Mouse (Mus musculus) T-helper 1 cell (primary cell): ENCODE measurements around the gene Actr1b.
"Not testable (repeated sequence)": the region's sequence is repeated elsewhere in the genome, so short reads cannot be mapped to it uniquely, and the experiment has no call there.

Experiments used
- in situ Hi-C: fragments of 300-600 bp; cut with MboI, MseI; formaldehyde crosslinking; loops from one replicate; pipeline ENCODE4 v1.15.1; 2025; ENCODE audit warnings: high pct_unique_total_duplicates

Actr1b gene

DNA sequence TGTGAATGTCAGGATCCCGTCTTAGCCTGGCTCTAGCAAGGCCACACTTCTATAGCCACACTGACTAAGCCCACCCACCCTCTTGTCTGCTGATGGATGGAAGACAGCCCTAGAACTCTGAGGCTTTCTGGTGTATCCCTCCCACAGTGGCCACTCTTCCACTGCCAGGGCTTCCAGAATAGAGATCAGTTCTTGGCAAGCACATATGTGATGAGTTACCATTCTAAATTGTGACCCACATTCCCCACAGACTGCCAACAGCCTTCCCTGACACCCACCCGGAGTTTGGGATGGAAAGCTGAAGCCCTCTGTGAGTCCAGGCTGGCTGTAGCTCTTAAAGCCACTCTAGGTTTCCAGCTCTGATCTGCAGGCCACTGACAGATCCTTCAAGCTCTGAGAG lies 7.1 kb downstream of the Actr1b start:
- in situ Hi-C loops: no loop called here

DNA sequence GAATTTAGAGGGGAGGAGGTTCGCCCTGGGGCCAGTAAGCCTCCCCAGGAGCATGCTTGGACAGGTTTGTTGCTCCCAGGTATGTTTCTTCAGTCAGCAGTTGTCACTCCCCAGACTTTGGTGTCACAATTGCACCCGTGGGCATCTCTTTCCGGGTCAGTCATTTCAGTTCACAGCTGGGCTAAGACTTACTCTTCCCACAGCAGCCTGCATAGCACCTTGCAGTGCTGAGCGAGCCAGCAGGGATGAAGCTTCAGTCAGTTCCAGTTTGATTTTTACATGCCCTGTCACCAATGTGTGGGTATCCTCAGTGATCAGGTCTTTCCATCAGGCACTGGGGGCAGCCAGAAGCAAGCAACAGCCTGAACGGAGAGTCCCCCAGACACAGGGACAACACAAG lies 17.2 kb downstream of the Actr1b start:
- in situ Hi-C loops: no loop called here

DNA sequence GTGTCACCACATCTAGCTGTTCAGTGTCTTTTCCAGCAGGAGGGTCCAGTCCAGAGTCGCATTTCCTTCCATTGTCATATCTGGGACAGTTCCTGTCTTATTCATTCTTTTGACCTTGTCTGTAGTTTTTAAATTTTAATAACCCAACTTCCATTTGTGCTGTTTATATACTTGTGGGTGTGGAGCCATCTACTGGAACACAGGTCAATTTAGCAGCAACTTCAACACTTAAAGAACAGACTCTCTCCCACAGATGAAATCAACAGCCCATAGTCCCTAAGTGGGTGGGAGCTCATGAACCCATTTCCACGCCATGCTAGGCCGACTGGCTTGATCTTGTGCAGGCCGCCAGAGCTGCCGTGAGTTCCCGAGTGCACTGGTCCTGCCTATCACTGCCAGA lies 17.8 kb downstream of the Actr1b start:
- in situ Hi-C loops: no loop called here

DNA sequence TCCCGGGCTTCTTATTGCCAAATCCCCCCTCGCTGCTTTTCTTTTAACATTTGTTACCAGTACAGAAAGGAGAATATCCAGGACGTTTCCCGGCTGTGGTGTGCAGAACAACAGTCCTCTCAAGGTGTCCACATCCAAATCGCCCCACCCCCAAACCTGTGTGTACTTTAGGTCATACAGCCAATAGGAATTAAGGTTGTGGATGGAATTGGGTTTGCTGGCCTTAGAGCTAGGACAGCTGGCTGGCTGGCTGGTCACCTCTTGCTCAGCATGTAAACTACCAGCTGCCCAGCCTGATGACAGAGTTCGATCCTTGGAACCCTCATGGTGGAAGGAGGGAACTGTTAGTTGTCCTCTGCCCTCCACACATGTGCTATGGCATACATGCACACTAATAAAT lies 19.4 kb downstream of the Actr1b start:
- in situ Hi-C loops: no loop called here

DNA sequence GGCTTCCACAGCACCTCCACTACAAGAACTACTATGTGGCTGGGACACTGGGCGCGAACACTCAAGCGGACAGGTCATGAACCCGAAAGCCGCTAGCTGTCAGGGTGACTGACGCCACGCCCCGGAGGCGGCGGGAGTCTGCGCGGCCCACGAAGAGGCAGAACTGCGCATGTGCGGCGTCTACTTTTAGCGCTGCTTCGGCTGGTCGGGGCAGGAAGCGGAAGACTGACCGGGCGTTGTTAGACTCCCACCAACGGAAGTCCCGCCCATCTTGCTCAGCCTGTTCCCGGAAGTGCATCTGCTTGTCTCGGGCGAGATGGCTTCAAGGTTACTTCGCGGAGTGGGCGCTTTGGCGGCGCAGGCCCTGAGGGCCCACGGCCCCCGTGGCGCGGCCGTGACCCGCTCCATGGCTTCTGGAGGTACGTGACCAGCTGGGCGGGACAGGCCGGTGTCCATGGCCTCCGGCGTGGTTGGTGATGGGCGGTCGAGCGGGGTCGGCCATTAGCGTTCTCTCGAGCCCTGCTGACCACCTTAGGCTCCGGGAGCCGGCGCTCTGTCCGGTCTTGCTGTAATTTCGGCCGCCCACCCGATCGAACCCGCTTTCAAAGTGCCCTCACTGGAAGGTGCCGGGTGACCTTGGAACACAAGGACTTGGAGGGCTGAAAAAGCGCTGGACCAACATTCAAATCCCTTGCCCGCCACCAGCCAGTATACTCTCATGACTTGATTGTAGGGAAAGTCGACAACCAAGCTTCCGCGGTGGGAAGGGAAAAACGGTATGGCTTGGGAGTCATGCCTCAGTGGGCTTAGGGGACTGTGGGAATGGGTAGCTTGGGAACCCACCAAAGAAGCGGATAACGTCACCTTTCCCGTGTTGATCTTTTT lies 22.7 kb downstream of the Actr1b start, which contains the start of gene Cox5b:
TSS of gene Cox5b (plus strand) at position 179 of the 885 bp plus-strand sequence.
- in situ Hi-C loops: no loop called here

DNA sequence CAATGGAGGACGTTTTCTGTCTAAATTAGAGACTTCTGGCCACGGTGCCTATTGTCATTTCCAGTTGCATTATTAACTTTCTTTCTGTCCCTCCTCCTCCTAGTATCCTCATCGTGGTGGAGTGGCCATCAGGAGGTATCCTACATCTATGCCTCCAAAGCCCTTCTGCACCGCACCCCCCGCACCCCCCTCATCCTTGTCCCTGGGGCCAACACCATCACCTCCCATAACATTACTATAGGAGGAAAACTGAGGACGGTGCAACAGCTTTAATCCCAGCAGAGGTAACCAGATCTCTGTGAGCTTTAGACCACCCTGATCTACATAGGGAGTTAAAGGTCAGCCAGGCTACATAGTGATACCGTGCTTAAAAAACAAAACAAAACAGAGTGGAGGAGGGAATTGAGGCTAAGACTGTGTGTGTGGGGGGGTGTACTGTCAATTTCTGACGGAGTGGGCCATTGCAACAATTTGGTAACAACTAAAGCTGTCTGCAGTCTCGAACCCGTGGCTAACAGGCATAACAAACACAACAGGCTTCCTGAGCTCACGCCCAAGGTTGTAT lies 23.5 kb downstream of the Actr1b start:
- in situ Hi-C loops: no loop called here

DNA sequence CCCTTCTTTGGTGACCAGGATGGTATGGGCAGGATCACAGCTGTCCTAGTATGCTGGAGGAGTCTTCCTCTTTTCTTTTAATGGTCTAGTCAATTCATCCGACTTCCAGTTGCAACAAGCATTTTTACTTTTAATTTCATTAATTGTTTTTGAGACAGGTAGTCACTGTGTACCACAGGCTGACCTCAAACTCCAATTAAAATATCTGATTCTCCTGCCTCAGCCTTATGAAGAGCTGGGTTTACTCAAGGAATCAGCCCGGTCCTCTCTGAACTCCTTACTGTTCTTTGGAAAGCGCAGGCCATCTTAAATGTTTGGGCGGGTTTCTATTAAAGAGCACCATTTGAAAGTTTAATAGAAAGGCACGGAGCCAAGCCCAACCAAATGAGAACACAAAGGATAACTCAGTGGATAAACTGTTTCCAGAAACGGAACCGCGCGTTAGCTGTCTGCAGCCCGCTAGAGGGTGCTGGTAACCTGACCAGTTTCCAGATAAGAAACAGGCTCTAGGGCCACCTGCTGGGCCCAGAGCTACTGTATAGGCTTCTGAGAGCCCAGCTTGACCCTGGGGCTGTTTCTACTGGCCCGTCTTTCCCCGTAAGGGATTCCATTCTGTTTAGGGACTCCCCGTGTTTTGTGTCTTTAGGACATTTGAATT lies 30.3 kb downstream of the Actr1b start:
- in situ Hi-C loops: loop anchor here (5.0 kb wide), 1 partner anchor 132 kb away; no protein-coding TSS in a partner anchor

DNA sequence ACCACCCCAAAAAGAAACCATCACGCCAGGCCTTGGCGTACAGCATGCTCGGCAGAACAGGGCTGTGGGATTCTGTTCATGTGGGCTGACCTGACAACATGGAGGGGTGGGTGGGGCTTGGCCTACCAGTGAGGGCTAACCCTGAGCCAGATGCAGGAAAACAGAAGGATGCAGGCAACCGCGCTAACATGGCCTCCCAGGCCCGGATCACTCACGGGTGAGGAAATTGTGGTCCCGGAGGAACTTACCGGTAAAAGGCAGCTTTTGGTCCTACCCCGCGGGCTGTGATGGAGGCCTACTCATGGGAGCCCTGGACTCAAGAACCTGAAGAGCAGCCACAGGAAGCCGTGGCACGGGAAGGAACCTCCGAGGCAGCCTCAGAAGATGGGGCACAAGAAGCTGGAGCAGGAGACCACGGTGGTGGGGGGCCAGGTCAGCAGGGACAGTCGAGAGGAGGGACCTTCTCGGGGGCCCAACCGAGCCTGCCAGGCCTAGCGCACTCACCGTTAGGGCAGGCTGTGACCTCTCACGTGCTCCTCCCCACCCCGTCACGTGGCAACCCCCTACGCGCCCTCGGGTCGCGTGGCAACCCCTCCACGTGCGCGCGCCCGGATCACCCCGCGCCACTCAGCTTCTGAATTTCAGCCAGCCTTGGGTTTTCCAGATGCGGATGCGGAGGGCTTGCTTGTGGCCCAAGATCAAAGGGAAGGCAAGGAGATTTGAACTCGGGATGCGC lies 31.4 kb downstream of the Actr1b start, which contains the start of gene Fam178b:
TSS of gene Fam178b (minus strand) at position 564 of the 736 bp plus-strand sequence.
- in situ Hi-C loops: loop anchor here (5.0 kb wide), 1 partner anchor 130 kb away; no protein-coding TSS in a partner anchor

DNA sequence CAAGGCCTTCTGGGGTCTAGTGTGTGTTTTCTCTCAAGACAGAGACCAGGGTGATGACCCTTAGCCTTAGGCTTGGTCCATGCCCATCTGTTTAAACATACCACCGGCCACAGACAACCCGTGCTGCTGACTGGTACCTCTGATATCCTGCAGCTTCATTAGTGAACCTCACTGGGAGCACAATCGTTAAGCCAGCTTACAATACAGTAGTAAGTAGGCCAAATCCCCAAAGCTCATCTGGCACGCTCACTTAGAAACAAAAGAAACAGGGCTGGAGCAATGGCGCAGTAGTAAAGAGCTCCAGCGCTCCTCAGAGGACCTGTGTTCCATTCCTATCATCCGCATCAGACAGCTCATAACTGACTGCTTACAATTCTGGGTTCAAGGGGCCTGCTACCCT lies 33.3 kb downstream of the Actr1b start:
- in situ Hi-C loops: loop anchor here (5.0 kb wide), 1 partner anchor 129 kb away; no protein-coding TSS in a partner anchor

DNA sequence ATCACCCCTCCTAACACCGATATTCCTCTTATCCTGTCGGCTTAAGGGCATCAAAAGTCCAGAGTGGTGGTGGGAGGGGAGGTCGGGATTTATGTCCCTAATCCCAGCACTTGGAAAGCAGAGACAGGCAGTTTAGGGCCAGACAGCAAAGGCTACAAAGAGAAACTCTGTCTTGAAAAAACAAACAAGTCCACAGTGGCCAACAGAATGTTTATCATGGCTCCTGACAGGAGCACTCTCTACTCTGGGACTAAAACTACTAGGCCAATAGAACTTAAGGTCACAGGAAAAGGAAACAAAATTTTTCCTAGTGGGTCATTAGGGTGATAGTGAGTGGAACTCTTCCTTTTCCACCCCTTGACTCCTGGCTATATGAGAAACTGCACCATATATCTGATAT lies 39.3 kb downstream of the Actr1b start:
- in situ Hi-C loops: no loop called here

DNA sequence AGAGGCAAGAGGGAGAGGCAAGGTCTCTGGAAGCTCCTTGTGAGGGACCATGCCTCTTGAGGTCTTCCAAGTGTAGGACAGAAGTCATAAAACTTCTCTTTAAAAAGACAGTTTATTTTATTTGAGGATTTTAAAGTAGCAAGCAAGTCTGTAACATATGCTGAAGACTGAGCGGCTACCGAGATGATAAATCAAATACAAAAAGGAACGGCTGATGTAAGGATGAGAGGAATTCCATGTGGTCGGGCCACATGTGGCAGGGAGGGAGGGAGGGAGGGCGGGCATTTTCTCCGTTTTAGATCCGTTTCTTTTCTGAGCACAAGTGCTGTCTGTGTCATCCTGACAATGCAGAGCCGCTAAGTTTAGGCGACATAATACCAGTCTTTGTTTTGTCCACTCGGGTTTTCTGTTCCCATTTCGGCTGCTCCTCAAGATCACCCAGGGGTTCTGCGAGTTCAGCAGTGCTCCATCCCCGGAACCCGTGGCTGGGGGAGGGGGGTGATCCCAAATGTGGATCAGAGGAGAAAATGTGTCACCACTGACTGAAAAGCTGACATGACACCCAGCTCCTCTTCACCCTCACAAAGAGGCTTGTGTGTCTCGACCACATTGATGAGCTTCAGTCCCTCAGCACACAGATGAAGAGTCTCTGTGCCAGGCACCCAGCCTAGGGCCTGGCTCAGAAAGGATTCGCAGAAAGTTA lies 41.4 kb downstream of the Actr1b start:
- in situ Hi-C loops: no loop called here

DNA sequence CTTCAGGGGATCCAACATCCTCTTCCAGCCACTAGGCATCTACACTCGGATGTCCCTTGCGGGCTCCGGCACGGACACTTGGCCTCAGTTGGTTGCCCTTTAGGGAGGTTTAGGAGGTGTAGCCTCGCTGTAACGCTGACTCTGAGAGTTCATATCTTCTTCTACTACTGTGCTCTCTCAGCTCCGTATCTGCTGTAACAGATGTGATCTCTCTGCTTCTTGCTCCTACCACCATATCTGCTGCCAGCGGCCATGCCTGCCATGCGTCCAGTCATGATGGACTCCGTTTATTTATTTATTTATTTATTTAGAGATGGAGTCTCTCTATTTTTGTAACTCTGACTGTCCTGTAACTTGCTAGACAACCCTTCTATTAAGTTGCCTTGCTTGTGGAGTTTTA lies 43.0 kb downstream of the Actr1b start:
- in situ Hi-C loops: no loop called here

DNA sequence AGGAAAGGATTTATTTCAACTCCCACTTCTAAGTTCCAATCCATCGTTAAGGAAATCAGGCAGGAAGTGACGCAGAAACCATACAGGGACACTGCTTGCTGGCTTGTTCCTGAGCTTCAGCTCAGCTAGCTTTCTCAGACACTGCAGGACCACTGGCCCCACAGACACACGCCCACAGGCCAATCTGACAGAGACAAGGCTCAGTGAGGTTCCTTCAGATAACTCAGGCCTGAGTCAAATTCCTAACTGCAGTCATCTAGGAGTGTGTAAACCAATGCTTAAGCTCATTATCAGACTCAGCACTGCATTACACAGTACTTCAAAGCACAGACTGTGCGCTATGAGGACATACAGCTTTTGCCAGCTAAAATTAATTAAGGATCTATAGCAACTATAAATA lies 44.0 kb downstream of the Actr1b start:
- in situ Hi-C loops: no loop called here

DNA sequence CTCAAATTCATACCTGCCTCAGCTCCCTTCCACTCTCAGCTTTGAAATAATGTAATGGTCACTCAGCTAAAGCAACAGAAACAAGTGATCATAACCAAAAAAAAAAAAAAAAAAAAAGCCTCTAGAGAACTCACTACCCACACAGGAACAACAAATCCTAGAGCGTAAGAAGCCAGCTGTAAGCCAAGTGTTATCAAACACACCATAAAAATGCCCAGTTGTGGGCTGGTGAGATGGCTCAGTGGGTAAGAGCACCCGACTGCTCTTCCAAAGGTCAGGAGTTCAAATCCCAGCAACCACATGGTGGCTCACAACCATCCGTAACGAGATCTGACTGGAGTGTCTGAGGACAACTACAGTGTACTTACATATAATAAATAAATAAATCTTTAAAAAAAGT lies 46.2 kb downstream of the Actr1b start:
- in situ Hi-C loops: not testable (repeated sequence)

DNA sequence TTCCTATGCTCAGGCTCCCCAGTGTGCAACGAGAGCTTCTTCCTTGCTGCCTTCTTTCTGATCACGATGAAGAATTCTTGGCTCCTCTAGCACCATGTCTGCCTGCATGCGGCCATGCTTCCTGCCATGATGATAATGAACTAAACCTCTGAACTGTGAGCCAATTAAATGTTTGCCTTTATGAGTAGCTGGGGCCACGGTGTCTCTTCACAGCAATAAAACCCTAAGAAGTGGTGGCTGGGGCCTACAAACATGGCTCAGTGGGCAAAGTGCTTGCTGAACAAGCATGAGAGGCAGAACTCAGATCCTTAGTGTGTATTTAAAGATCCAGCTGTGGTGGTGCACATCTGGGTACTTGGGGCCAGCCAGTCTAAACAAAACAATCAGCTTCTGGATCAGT lies 48.3 kb downstream of the Actr1b start:
- in situ Hi-C loops: no loop called here

DNA sequence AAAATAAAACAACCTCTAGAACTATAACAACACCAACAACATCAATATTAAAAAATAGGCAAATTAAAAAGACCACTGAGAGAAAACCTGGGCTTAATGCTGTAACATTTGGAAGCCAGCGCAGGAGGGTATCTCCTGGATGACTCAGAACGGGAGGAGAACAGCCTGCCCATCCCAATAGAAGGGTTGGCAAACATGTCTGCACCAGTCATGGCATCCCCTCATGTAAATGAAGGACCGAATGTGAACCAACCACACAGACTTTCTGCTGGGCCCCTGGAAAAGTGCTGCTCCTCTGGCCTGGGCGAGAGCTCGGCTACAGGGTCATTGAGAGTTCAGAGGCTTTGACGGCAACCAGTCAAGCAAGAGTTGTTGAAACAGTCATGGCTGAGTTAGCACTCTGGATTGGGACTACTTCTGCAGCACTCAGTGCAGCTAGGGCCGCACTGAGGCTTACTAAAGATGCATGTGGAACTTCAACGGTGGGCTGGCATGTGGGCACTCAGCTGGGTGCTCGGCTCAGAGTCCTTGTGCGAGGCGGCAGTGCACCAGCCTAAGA lies 49.0 kb downstream of the Actr1b start:
- in situ Hi-C loops: no loop called here

DNA sequence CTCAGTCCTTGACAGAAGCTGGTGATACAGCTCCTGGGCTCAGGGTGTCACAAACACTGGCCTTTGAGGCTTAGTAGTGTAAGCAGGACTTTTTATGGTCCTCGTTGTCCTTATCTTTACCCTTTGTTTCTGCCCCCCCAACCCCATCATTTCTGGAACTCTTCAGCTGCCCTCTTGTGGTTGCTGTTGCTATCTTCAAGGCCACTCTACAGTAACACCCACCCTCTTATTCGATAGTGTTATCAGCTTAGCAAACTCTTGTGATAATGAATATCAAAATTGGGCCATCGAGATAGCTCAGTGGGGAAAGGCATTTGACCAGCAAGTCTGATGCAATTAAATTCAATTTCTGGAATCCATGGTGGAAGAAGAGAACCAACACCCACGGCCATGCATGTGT lies 49.8 kb downstream of the Actr1b start:
- in situ Hi-C loops: no loop called here

DNA sequence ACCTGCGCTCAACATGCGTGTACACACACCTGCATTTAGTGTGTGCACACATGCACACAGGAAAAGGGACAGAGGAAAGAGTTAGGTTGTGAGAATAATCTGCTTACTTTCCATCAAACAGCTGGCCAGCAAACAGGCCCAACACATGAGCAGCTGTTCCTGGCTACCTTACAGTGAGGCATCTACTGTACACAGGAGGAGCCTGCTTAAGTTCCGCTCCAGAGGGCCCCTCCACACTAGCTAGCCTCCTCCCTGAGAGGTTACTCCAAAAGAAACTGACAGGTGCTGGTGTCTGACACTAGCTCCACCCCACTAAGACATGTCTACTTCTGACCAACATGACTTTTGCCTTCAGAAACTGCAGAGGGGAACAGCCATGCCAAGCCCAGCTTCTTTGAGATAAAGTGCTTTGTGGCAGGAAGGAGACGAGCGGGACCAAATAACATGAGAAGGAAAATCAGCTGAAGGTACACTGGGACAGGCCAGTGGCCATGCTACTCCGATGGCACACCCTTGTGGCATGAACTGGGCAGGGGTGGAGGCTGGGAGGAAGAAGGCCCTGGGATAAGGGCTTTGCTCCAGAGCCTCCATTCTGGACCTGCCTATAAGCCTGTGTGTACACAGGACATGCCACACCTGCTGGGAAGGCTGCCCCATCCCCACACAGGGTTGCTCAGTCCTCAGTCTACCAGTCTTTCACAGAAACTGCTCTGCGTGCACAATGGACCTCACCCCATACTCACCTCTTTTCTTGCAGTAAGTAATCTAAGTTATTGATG lies 55.4 kb downstream of the Actr1b start:
- in situ Hi-C loops: no loop called here

DNA sequence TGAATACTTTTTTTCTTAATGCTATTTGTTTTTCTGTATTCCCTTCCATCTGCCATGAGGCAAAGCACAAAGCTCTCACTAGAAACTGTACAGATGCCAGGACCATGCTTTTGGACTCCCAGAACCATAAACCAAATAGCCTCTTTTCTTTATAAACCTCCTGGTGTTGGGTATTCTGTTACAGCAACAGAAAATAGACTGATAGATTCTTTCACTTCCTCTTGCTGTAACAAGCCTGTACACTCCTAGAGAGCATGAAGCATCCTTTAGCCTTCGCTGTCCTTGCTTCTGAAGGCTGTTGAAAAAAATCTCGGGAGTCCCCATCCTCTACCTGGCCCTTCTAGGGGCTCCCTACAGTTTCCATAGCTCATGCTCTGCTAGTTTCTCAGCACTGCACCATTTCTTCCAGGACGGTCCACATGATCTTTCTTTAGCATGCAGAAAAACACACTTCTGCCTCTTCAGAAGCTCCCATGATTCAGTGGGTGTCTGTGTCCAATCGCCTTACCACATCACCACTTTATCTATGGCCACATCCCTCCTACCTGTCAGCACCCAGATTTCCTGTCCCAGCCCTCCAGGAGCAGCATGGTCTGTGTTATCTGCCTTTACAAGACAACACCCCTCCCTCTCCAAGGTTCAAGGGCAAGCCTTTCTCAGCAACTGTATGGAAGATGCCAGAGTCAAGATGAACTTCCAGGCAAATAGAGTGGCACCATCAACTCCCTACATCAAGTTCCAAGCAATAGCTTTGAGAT lies 56.4 kb downstream of the Actr1b start:
- in situ Hi-C loops: no loop called here
